Mouse (Mus musculus): ENCODE measurements around the gene Cd63.

DNA sequence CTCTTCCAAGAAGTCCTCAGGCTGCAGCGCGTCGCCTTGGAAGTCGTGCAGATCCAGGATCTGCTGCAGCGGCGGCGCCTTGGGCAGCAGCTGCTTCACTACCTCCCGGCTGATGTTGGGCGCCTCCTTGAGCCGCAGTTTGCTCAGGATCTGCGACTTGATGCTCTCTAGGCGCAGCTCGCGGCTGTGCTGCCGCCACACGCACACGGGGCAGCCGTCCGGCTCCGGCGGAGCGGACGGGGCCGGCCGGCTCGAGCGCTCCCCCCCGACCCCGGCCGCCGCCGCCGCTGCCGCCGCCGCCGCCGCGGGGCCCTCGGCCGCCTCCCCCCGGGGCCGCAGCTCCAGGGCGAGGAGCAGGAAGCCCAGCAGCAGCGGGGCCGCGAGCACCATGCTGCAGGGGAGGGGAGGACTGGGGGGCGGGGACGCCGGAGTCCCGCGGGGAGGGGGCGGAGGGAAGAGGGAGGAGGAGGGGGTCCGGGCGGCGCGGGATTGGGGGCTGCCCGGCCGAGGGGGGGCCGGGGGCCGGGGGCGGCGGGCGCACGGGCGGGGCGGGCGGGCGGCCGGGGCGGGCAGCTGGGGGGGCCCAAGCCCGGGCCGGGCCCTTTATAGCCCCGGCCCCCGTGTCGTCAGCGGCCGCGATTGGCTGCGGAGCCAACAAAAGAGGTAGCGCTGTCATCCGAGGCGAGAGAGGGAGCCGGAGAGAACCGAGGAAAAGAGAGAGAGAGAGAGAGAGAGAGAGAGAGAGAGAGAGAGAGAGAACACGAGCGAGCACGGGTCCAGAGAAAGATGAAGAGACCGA is 9.3 kb upstream of the Cd63 start, which contains the start of gene Gdf11:
- no peak for TF ChIP-seq POLR2A (IDR thresholded peaks at IDR 0.05; ENCODE audit: insufficient read depth, low read length)
- no peak for TF ChIP-seq CTCF (IDR thresholded peaks at IDR 0.05; ENCODE audit: low read depth, low read length)
- TF ChIP-seq EP300 (IDR thresholded peaks at IDR 0.05; ENCODE audit: insufficient read depth, low read depth, low read length) = no peak

All from ES-Bruce4 (cell line).